Mouse (Mus musculus): ENCODE data around the gene Olfr113. TPM values are rescaled to one million over a fixed set of nuclear protein-coding genes. Genes with fewer than 3 reads are reported as not detected.
"Not testable (repeated sequence)": the region's sequence is repeated elsewhere in the genome, so short reads cannot be mapped to it uniquely, and the experiment has no call there.

The Olfr113 gene
- polyA plus RNA-seq, 1 experiment from 2014 or later = not detected

DNA sequence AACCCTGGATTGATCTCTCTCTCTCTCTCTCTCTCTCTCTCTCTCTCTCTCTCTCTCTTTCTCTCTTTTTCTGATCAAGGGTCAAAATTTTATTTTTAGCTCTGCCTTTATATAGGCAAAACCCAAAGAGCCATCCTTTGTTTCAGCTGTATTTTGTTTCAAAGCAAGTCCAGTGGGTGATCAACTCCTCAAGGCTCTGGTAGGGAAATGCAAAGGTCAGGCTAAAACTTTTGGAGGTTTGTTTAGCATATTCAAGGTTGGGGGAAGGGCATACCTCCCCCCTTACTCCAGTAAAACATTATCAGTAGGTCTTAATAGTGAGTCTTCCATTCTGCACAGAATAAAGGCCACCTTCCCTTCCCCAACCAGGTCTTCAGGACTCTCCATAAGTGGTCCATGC is 42.3 kb downstream of the Olfr113 start:
- no peaks in the 10 kb centered on the region for H3K36me3 ChIP-seq (ENCODE audit: control insufficient read depth, insufficient read depth, low read length)
- ATAC-seq (replicated peaks; ENCODE audit: low FRiP score) = no peak
- H3K9me3 ChIP-seq (ENCODE audit: control insufficient read depth, low read length) = no peaks in the 10 kb centered on the region
- DNase-seq (ENCODE audit: low spot score) = no peak
- H3K4me1 ChIP-seq (replicated peaks; ENCODE audit: control insufficient read depth, insufficient read depth, low read length) = no peaks in the 10 kb centered on the region
- no peaks in the 10 kb centered on the region for H3K27me3 ChIP-seq (ENCODE audit: control insufficient read depth, insufficient read depth, low read length)
- no peak overlapping the region for H3K9ac ChIP-seq (ENCODE audit: low read length)
- H3K4me3 ChIP-seq (ENCODE audit: low read depth, low read length) = no peak overlapping the region
- no peak overlapping the region for H3K27ac ChIP-seq (ENCODE audit: low read depth, low read length)
- H3K4me2 ChIP-seq (ENCODE audit: low read depth, low read length, severe bottlenecking) = no peak overlapping the region

DNA sequence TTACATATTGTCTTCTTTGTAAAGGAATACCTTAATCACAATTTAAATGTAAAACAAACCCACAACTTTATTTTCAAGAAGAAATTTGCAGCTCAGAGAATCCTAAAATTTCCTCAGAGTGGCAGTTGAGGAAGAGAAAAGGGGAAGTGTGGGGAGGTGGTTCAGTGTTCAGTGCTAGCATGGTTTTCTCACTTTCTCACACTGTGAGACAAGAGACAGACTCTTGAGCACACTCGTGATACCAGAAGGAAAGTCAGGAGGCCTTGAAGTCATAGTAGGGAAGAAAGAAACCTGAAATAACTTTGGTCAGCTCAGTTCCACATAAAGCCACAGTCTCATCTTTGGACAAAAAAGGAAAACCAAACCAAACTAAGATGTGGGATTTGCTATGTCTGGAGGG is 52.0 kb downstream of the Olfr113 start:
- not testable (repeated sequence) for H3K27ac ChIP-seq (ENCODE audit: low read depth, low read length); H3K36me3 ChIP-seq (ENCODE audit: control insufficient read depth, insufficient read depth, low read length); H3K4me2 ChIP-seq (ENCODE audit: low read depth, low read length, severe bottlenecking); H3K9ac ChIP-seq (ENCODE audit: low read length); DNase-seq (ENCODE audit: low spot score); H3K9me3 ChIP-seq (ENCODE audit: control insufficient read depth, low read length); H3K27me3 ChIP-seq (ENCODE audit: control insufficient read depth, insufficient read depth, low read length); ATAC-seq (replicated peaks; ENCODE audit: low FRiP score); H3K4me1 ChIP-seq (replicated peaks; ENCODE audit: control insufficient read depth, insufficient read depth, low read length); H3K4me3 ChIP-seq (ENCODE audit: low read depth, low read length)
- WGBS = 76% methylated on average over 1 of the region's 1 CpGs

DNA sequence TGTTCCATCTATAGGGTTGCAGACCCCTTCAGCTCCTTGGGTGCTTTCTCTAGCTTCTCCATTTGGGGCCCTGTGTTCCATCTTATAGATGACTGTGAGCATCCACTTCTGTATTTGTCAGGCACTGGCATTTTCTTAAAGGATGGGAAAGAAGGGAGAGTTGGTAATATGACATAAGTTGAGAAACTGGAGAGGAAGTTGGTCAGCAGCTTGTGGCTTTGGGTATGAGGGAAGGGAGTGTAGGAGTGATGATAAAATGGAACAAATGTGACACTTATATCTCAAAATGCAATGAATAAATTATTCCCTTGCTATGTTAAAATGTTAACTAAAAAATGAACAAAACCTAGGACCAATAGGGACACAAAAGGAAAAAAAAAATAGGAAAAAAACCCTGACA is 52.9 kb downstream of the Olfr113 start:
- not testable (repeated sequence) for H3K4me2 ChIP-seq (ENCODE audit: low read depth, low read length, severe bottlenecking); H3K4me1 ChIP-seq (replicated peaks; ENCODE audit: control insufficient read depth, insufficient read depth, low read length); H3K27ac ChIP-seq (ENCODE audit: low read depth, low read length); H3K36me3 ChIP-seq (ENCODE audit: control insufficient read depth, insufficient read depth, low read length); H3K4me3 ChIP-seq (ENCODE audit: low read depth, low read length); DNase-seq (ENCODE audit: low spot score); H3K9me3 ChIP-seq (ENCODE audit: control insufficient read depth, low read length); ATAC-seq (replicated peaks; ENCODE audit: low FRiP score); H3K27me3 ChIP-seq (ENCODE audit: control insufficient read depth, insufficient read depth, low read length); H3K9ac ChIP-seq (ENCODE audit: low read length)

Other genes starting within 250 kb of the Olfr113 start
- gene Olfr103, start 238.0 kb downstream of the Olfr113 start, polyA plus RNA-seq (2014; fragmentation: Nextera tagmentation; extraction: Ambion mirVana) = not detected in 2 replicates
- not detected in 2 replicates for gene Olfr104-ps, start 218.1 kb downstream of the Olfr113 start, polyA plus RNA-seq (2014; fragmentation: Nextera tagmentation; extraction: Ambion mirVana)
- gene Olfr105-ps, start 198.6 kb downstream of the Olfr113 start, polyA plus RNA-seq (2014; fragmentation: Nextera tagmentation; extraction: Ambion mirVana) = not detected in 2 replicates
- gene Olfr106-ps, start 187.3 kb downstream of the Olfr113 start, polyA plus RNA-seq (2014; fragmentation: Nextera tagmentation; extraction: Ambion mirVana) = not detected in 2 replicates
- not detected in 2 replicates for gene Olfr107, start 178.4 kb downstream of the Olfr113 start, polyA plus RNA-seq (2014; fragmentation: Nextera tagmentation; extraction: Ambion mirVana)
- not detected in 2 replicates for gene Olfr108, start 132.2 kb downstream of the Olfr113 start, polyA plus RNA-seq (2014; fragmentation: Nextera tagmentation; extraction: Ambion mirVana)
- not detected in 2 replicates for gene Olfr109, start 118.7 kb downstream of the Olfr113 start, polyA plus RNA-seq (2014; fragmentation: Nextera tagmentation; extraction: Ambion mirVana)
- not detected in 2 replicates for gene H2-M2, start 94.1 kb downstream of the Olfr113 start, polyA plus RNA-seq (2014; fragmentation: Nextera tagmentation; extraction: Ambion mirVana)
- gene Olfr110, start 85.2 kb downstream of the Olfr113 start, polyA plus RNA-seq (2014; fragmentation: Nextera tagmentation; extraction: Ambion mirVana) = not detected in 2 replicates
- not detected in 2 replicates for gene Olfr111, start 69.6 kb downstream of the Olfr113 start, polyA plus RNA-seq (2014; fragmentation: Nextera tagmentation; extraction: Ambion mirVana)
- not detected in 2 replicates for gene Olfr112, start 8.2 kb downstream of the Olfr113 start, polyA plus RNA-seq (2014; fragmentation: Nextera tagmentation; extraction: Ambion mirVana)
- not detected in 2 replicates for gene Olfr114, start 15.1 kb upstream of the Olfr113 start, polyA plus RNA-seq (2014; fragmentation: Nextera tagmentation; extraction: Ambion mirVana)
- not detected in 2 replicates for gene Olfr115, start 49.4 kb upstream of the Olfr113 start, polyA plus RNA-seq (2014; fragmentation: Nextera tagmentation; extraction: Ambion mirVana)
- not detected in 2 replicates for gene Olfr116, start 49.5 kb upstream of the Olfr113 start, polyA plus RNA-seq (2014; fragmentation: Nextera tagmentation; extraction: Ambion mirVana)
- gene Olfr117, start 86.1 kb upstream of the Olfr113 start, polyA plus RNA-seq (2014; fragmentation: Nextera tagmentation; extraction: Ambion mirVana) = not detected in 2 replicates
- not detected in 2 replicates for gene Olfr118, start 89.3 kb upstream of the Olfr113 start, polyA plus RNA-seq (2014; fragmentation: Nextera tagmentation; extraction: Ambion mirVana)
- not detected in 2 replicates for gene Olfr119, start 118.9 kb upstream of the Olfr113 start, polyA plus RNA-seq (2014; fragmentation: Nextera tagmentation; extraction: Ambion mirVana)
- gene Olfr120, start 144.1 kb upstream of the Olfr113 start, polyA plus RNA-seq (2014; fragmentation: Nextera tagmentation; extraction: Ambion mirVana) = not detected in 2 replicates
- gene Olfr121, start 171.2 kb upstream of the Olfr113 start, polyA plus RNA-seq (2014; fragmentation: Nextera tagmentation; extraction: Ambion mirVana) = not detected in 2 replicates
- not detected in 2 replicates for gene Olfr122, start 190.9 kb upstream of the Olfr113 start, polyA plus RNA-seq (2014; fragmentation: Nextera tagmentation; extraction: Ambion mirVana)
- not detected in 2 replicates for gene Olfr123, start 215.9 kb upstream of the Olfr113 start, polyA plus RNA-seq (2014; fragmentation: Nextera tagmentation; extraction: Ambion mirVana)
- gene Olfr124, start 222.2 kb upstream of the Olfr113 start, polyA plus RNA-seq (2014; fragmentation: Nextera tagmentation; extraction: Ambion mirVana) = not detected in 2 replicates

All from forebrain, embryonic 11.5 days (tissue).